27 mouse cellular contexts compared by ENCODE assay signal in the genomic region with DNA sequence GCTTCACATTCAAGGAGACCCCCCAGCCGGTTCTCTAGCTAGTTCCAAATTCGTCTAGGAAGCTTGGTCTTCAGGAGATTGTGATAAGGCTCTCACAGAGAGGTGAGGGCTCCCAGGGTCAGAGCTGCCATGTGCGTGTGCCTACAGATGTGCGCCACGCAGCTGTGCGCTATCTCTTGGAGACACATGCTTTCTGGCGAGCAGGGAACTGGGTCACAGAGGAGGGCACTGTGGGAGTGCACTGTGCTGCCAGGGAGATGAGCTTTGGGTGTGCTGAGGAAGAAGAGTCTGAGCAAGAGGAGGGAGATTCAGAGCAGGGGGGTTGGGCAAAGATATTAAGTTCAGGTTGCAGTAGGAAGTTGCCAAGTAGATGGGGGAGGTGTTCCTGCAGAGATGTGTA.
DNase-seq lines count a peak whose midpoint lies in the region; ATAC-seq and TF ChIP-seq lines count a peak whose summit lies in the region.
"Had no signal": no experiment of that assay in that cellular context is flagged by ENCODE, and none has a peak within 500 bp of the region (broad histone marks: within the 10 kb centered on the region; RNA-seq: fewer than 3 reads in every experiment).

No protein-coding gene starts in this region.

- peak; percentile 45; the same call in 1 of the 2 replicates for ATAC-seq in forebrain, embryonic 13.5 days
- no peak for ATAC-seq in intestine, embryonic 14.5 days (replicated peaks; ENCODE audit: low FRiP score, low TSS enrichment, low read depth)
- no peak for ATAC-seq in intestine, embryonic 15.5 days
- 0 out of 2 replicates have a peak, but pooled peaks have one; percentile 51 for ATAC-seq in midbrain, embryonic 16.5 days
- ATAC-seq in midbrain, postnatal 0 days (ENCODE audit: low FRiP score), result no peak
- ATAC-seq: forebrain, embryonic 16.5 days; intestine, embryonic 16.5 days had no signal

- TF ChIP-seq CTCF in midbrain, postnatal 0 days (IDR thresholded peaks at IDR 0.05), result no peak

- H3K27ac ChIP-seq in forebrain, embryonic 13.5 days, result no peak overlapping the region
- no peak overlapping the region for H3K27ac ChIP-seq in forebrain, embryonic 10.5 days
- H3K27ac ChIP-seq in intestine, embryonic 14.5 days (ENCODE audit: low read depth), result no peak overlapping the region
- no peak overlapping the region for H3K27ac ChIP-seq in intestine, embryonic 15.5 days
- no peak overlapping the region for H3K27ac ChIP-seq in midbrain, embryonic 16.5 days (ENCODE audit: low read length)
- no peak overlapping the region for H3K27ac ChIP-seq in midbrain, postnatal 0 days (ENCODE audit: low read depth, low read length)
- H3K27ac ChIP-seq: embryonic facial prominence, embryonic 12.5 days; layer of hippocampus, adult 2 months; left cerebral cortex, adult 2 months; limb, embryonic 12.5 days; lung, embryonic 15.5 days; neural tube, embryonic 12.5 days had no signal

- WGBS in forebrain, embryonic 13.5 days, result 56% methylated on average over 7 of the region's 7 CpGs
- 59% methylated on average over 7 of the region's 7 CpGs for WGBS in forebrain, embryonic 10.5 days
- 43% methylated on average over 7 of the region's 7 CpGs for WGBS in intestine, embryonic 14.5 days
- 47% methylated on average over 7 of the region's 7 CpGs for WGBS in intestine, embryonic 15.5 days
- WGBS in midbrain, embryonic 16.5 days, result 65% methylated on average over 7 of the region's 7 CpGs
- WGBS in midbrain, postnatal 0 days, result 58% methylated on average over 7 of the region's 7 CpGs

- no peak overlapping the region for H3K4me3 ChIP-seq in forebrain, embryonic 13.5 days
- no peak overlapping the region for H3K4me3 ChIP-seq in forebrain, embryonic 10.5 days
- no peak overlapping the region for H3K4me3 ChIP-seq in intestine, embryonic 14.5 days (ENCODE audit: low read depth, low read length)
- no peak overlapping the region for H3K4me3 ChIP-seq in intestine, embryonic 15.5 days (replicated peaks)
- H3K4me3 ChIP-seq in midbrain, embryonic 16.5 days (ENCODE audit: low read depth, low read length), result no peak overlapping the region
- H3K4me3 ChIP-seq in midbrain, postnatal 0 days (ENCODE audit: low read depth, low read length), result no peak overlapping the region
- H3K4me3 ChIP-seq: embryonic facial prominence, embryonic 12.5 days; layer of hippocampus, adult 2 months; left cerebral cortex, adult 2 months; limb, embryonic 12.5 days; lung, embryonic 15.5 days; midbrain, embryonic 15.5 days; myocyte; neural tube, embryonic 12.5 days had no signal

- H3K9me3 ChIP-seq in forebrain, embryonic 13.5 days (replicated peaks), result no peaks in the 10 kb centered on the region
- H3K9me3 ChIP-seq in forebrain, embryonic 10.5 days, result no peaks in the 10 kb centered on the region
- no peaks in the 10 kb centered on the region for H3K9me3 ChIP-seq in intestine, embryonic 14.5 days (ENCODE audit: control insufficient read depth, low read length)
- H3K9me3 ChIP-seq in intestine, embryonic 15.5 days, result no peaks in the 10 kb centered on the region
- no peaks in the 10 kb centered on the region for H3K9me3 ChIP-seq in midbrain, embryonic 16.5 days (replicated peaks; ENCODE audit: control insufficient read depth, low read length, poor library complexity, severe bottlenecking)
- no peaks in the 10 kb centered on the region for H3K9me3 ChIP-seq in midbrain, postnatal 0 days (ENCODE audit: low read length)
- H3K9me3 ChIP-seq: embryonic facial prominence, embryonic 12.5 days; limb, embryonic 12.5 days; lung, embryonic 15.5 days; midbrain, embryonic 15.5 days; neural tube, embryonic 12.5 days had no signal

- no peaks in the 10 kb centered on the region for H3K36me3 ChIP-seq in forebrain, embryonic 13.5 days (ENCODE audit: poor library complexity, severe bottlenecking)
- no peaks in the 10 kb centered on the region for H3K36me3 ChIP-seq in forebrain, embryonic 10.5 days (replicated peaks)
- no peaks in the 10 kb centered on the region for H3K36me3 ChIP-seq in intestine, embryonic 14.5 days (ENCODE audit: control insufficient read depth, insufficient read depth, low read length)
- no peaks in the 10 kb centered on the region for H3K36me3 ChIP-seq in intestine, embryonic 15.5 days
- H3K36me3 ChIP-seq in midbrain, embryonic 16.5 days (ENCODE audit: control insufficient read depth, insufficient read depth, low read length), result no peaks in the 10 kb centered on the region
- H3K36me3 ChIP-seq in midbrain, postnatal 0 days (ENCODE audit: insufficient read depth, low read length), result no peaks in the 10 kb centered on the region
- H3K36me3 ChIP-seq: embryonic facial prominence, embryonic 12.5 days; G1E; limb, embryonic 12.5 days; lung, embryonic 15.5 days; midbrain, embryonic 15.5 days; neural tube, embryonic 12.5 days had no signal

- H3K4me1 ChIP-seq in forebrain, embryonic 13.5 days, result peaks cover 21% of the 10 kb centered on the region
- H3K4me1 ChIP-seq in forebrain, embryonic 10.5 days, result peaks cover 39% of the 10 kb centered on the region
- H3K4me1 ChIP-seq in intestine, embryonic 14.5 days (replicated peaks; ENCODE audit: control insufficient read depth, insufficient read depth, low read length), result peaks cover 10% of the 10 kb centered on the region
- no peaks in the 10 kb centered on the region for H3K4me1 ChIP-seq in intestine, embryonic 15.5 days (replicated peaks)
- peaks cover 19% of the 10 kb centered on the region for H3K4me1 ChIP-seq in midbrain, embryonic 16.5 days (ENCODE audit: control insufficient read depth, insufficient read depth, low read length)
- H3K4me1 ChIP-seq in midbrain, postnatal 0 days (ENCODE audit: insufficient read depth, low read length), result peaks cover 13% of the 10 kb centered on the region; the same call in 1 of the 2 replicates

- no peak overlapping the region for H3K4me2 ChIP-seq in forebrain, embryonic 13.5 days
- no peak overlapping the region for H3K4me2 ChIP-seq in intestine, embryonic 14.5 days (ENCODE audit: low read length)
- H3K4me2 ChIP-seq in intestine, embryonic 15.5 days (replicated peaks), result no peak overlapping the region
- H3K4me2 ChIP-seq in midbrain, embryonic 16.5 days (ENCODE audit: low read length), result no peak overlapping the region
- no peak overlapping the region for H3K4me2 ChIP-seq in midbrain, postnatal 0 days (ENCODE audit: low read depth, low read length, poor library complexity, severe bottlenecking)
- H3K4me2 ChIP-seq: embryonic facial prominence, embryonic 12.5 days; limb, embryonic 12.5 days; lung, embryonic 15.5 days; midbrain, embryonic 15.5 days; neural tube, embryonic 12.5 days had no signal

- no peak overlapping the region for H3K9ac ChIP-seq in forebrain, embryonic 13.5 days
- H3K9ac ChIP-seq in intestine, embryonic 14.5 days (ENCODE audit: low read length), result no peak overlapping the region
- H3K9ac ChIP-seq in intestine, embryonic 15.5 days, result no peak overlapping the region
- H3K9ac ChIP-seq in midbrain, embryonic 16.5 days (ENCODE audit: low read depth, low read length), result no peak overlapping the region
- H3K9ac ChIP-seq in midbrain, postnatal 0 days (replicated peaks; ENCODE audit: low read length, poor library complexity, severe bottlenecking), result no peak overlapping the region
- H3K9ac ChIP-seq: embryonic facial prominence, embryonic 12.5 days; limb, embryonic 12.5 days; lung, embryonic 15.5 days; midbrain, embryonic 15.5 days; neural tube, embryonic 12.5 days had no signal

- no peak for DNase-seq in forebrain, embryonic 10.5 days (ENCODE audit: extremely low spot score, low spot score)
- peak; percentile 36 for DNase-seq in intestine, embryonic 14.5 days (ENCODE audit: low spot score)
- DNase-seq in midbrain, postnatal 0 days (ENCODE audit: low spot score), result no peak
- DNase-seq in cerebellum, postnatal 4 days (ENCODE audit: low spot score in 2 of 2), result no peak
- DNase-seq: adrenal gland, postnatal 10 days; cerebellum, adult 11-12 months; cerebellum, postnatal 14 days; gastrocnemius, postnatal 10 days; kidney, adult 8-10 months; kidney, postnatal 25 days; lung, postnatal 36 days; right cerebral cortex, postnatal 14 days; thymus, postnatal 4 days had no signal

- H3K27me3 ChIP-seq in forebrain, embryonic 13.5 days, result 0 out of 2 replicates have a peak, but pooled peaks cover 4% of the 10 kb centered on the region
- H3K27me3 ChIP-seq in forebrain, embryonic 10.5 days (ENCODE audit: poor library complexity, severe bottlenecking), result peaks cover 37% of the 10 kb centered on the region
- no peaks in the 10 kb centered on the region for H3K27me3 ChIP-seq in intestine, embryonic 14.5 days (replicated peaks; ENCODE audit: control insufficient read depth, insufficient read depth, low read length)
- H3K27me3 ChIP-seq in intestine, embryonic 15.5 days (replicated peaks), result no peaks in the 10 kb centered on the region
- no peaks in the 10 kb centered on the region for H3K27me3 ChIP-seq in midbrain, embryonic 16.5 days (ENCODE audit: control insufficient read depth, insufficient read depth, low read depth, low read length)
- H3K27me3 ChIP-seq in midbrain, postnatal 0 days (ENCODE audit: insufficient read depth, low read length), result no peaks in the 10 kb centered on the region
- H3K27me3 ChIP-seq: embryonic facial prominence, embryonic 12.5 days; lung, embryonic 15.5 days; midbrain, embryonic 15.5 days; neural tube, embryonic 12.5 days had no signal

Comparison
In these comparisons a context has a peak if more than half of its experiments do, and no peak if none do; other contexts are left out.
1. ATAC-seq: peak in forebrain, embryonic 13.5 days (single experiment) and midbrain, embryonic 16.5 days (single experiment); none in intestine, embryonic 14.5 days (single experiment), intestine, embryonic 15.5 days (single experiment) and midbrain, postnatal 0 days (single experiment).